Mouse (Mus musculus): ENCODE measurements at regions not wholly inside any gene's neighbourhood (a gene's known extent, or its start where the extent isn't known, plus 50 kb on each side); places are given as distances from the start of the nearest gene placed in this dataset.

DNA sequence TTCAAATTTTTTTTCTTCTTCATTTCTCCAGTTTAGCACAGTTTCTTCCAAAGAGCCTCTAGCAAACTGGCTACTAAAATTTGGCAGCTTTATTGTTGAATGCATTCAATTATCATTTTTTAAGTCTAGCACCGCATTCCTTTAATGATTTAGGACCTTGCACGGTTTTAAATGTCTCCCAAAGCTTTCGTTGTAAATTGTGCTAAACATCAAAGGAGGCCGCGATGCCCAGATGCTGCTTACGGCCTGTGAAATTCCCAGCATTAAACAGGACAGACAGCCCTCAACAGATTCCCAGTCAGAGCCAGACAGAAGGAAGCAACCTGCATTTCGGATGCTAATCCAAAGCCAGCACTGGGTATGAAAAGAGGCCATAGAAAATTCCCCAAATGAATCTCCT, 108.0 kb upstream of the Fam204a start:
- TF ChIP-seq CTCF (IDR thresholded peaks at IDR 0.05; ENCODE audit: low read depth) = no peak
- TF ChIP-seq EP300 (IDR thresholded peaks at IDR 0.05; ENCODE audit: low read depth) = no peak

Data from liver, postnatal 0 days (tissue).